Mouse (Mus musculus) stomach, embryonic 15.5 days (tissue): ENCODE results near the gene Fam198b. TPM values are rescaled to one million over a fixed set of nuclear protein-coding genes. Genes with fewer than 3 reads are reported as not detected.

Experiments
- ATAC-seq: fragments of 200-750 bp; cut with Nextera tagmentation; 2 replicates; pipeline ENCODE4 v1.8.0; 2017; ENCODE audit warnings: low read depth, moderate number of reproducible peaks, moderate TSS enrichment; ENCODE audit not compliant: insufficient read depth, low FRiP score
- H3K27ac ChIP-seq: fragments of 300-500 bp; sonication (generic); 2 replicates; pipeline ENCODE4 v1.5.1; 2015; ENCODE audit warnings: mild to moderate bottlenecking, inconsistent platforms
- H3K27me3 ChIP-seq: fragments of 300-500 bp; sonication (generic); replicated peaks from 2 replicates; pipeline ENCODE4 v1.6.1; 2015; ENCODE audit warnings: inconsistent platforms
- H3K36me3 ChIP-seq: fragments of 300-500 bp; sonication (generic); 2 replicates; pipeline ENCODE4 v1.6.1; 2015; ENCODE audit warnings: inconsistent platforms
- H3K4me1 ChIP-seq: fragments of 300-500 bp; sonication (generic); 2 replicates; pipeline ENCODE4 v1.6.1; 2015; ENCODE audit warnings: inconsistent platforms
- H3K4me2 ChIP-seq: fragments of 300-500 bp; sonication (generic); 2 replicates; pipeline ENCODE4 v1.6.1; 2015; ENCODE audit warnings: mild to moderate bottlenecking, inconsistent platforms
- H3K4me3 ChIP-seq: fragments of 300-500 bp; sonication (generic); replicated peaks from 2 replicates; pipeline ENCODE4 v1.5.1; 2015; ENCODE audit warnings: inconsistent platforms
- H3K9ac ChIP-seq: fragments of 300-500 bp; sonication (generic); 2 replicates; pipeline ENCODE4 v1.6.1; 2015; ENCODE audit warnings: inconsistent platforms
- H3K9me3 ChIP-seq: fragments of 300-500 bp; sonication (generic); 2 replicates; pipeline ENCODE4 v1.6.1; 2016; ENCODE audit warnings: inconsistent platforms
- WGBS: fragments of 180-500 bp; shearing (Covaris S2); methylation state at CpG from one replicate; pipeline ENCODE4 v1.1.7; 2015; 5-methylcytosine and 5-hydroxymethylcytosine counted together
- polyA plus RNA-seq: library from polyadenylated mRNA; unstranded; fragments of >200 nt; fragmentation: Nextera tagmentation; extraction: Ambion mirVana; gene quantifications from 2 replicates; pipeline ENCODE4 v1.2.1, GENCODE M21; 2015

Gene Fam198b
- polyA plus RNA-seq, 1 experiment from 2014 or later = 17.0 TPM

DNA sequence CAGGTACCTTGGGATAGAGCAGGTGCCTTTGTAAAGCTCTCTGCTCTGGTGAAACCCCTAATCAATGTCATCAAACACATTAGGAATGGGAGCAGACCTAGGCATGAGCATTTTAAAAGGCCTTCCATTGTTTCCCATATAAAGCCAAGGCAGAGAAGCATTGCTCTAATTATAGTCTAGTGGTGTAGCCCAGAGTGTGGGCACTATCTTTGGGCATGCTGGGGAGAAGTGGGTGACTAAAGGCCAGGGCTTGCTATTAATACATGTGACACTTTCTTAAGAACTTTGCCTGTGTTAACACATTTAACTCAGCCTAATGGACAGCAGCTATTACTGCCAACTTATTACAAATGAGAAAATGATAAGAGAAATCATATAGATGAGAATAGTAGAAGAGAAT lies 106.1 kb downstream of the Fam198b start:
- Histone ChIP-seq H3K9ac (no peak overlapping the region), H3K9me3 (no peaks in the 10 kb centered on the region), H3K4me3 (no peak overlapping the region), H3K4me1 (no peaks in the 10 kb centered on the region), H3K36me3 (no peaks in the 10 kb centered on the region), H3K27me3 (no peaks in the 10 kb centered on the region), H3K4me2 (no peak overlapping the region), H3K27ac (no peak overlapping the region)
- ATAC-seq = no peak

GRCm38 (mm10) chr3:79994029-79994539 lies 109.8 kb downstream of the Fam198b start:
- H3K27ac ChIP-seq = 0 out of 2 replicates have a peak overlapping the region, but pooled peaks have one; percentile 35
- no peaks in the 10 kb centered on the region for H3K27me3 ChIP-seq
- no peaks in the 10 kb centered on the region for H3K9me3 ChIP-seq
- H3K9ac ChIP-seq = no peak overlapping the region
- H3K4me1 ChIP-seq = no peaks in the 10 kb centered on the region
- WGBS = 16% methylated on average over 5 of the region's 5 CpGs
- H3K4me3 ChIP-seq = no peak overlapping the region
- H3K36me3 ChIP-seq = no peaks in the 10 kb centered on the region
- peak; percentile 82 for ATAC-seq
- H3K4me2 ChIP-seq = no peak overlapping the region; the same call in 1 of the 2 replicates

DNA sequence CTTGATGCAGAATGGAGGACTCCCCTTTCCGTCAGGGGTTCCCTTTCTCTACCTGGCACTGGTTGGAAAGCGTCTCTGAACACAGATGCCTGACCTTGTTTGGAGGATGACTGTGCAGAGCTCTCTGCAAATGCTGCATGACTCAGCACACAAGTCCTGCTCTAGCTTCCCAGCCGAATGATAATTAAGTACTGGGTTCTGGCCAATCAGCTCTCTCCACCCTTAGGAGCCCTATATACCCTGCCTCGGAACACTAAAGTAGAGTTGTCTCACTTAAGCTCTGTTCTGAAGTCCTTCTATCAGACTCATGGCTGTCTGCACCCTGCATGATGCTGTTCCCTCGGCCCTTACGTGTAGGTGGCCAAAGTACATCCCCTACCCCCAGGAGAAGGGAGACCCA lies 111.4 kb downstream of the Fam198b start:
- ATAC-seq = peak; percentile 86

More for the DNA sequence above, 111.4 kb downstream of the Fam198b start:
- no peak overlapping the region for H3K27ac ChIP-seq
- H3K4me1 ChIP-seq = no peaks in the 10 kb centered on the region
- H3K4me3 ChIP-seq = no peak overlapping the region
- no peaks in the 10 kb centered on the region for H3K36me3 ChIP-seq
- no peaks in the 10 kb centered on the region for H3K27me3 ChIP-seq
- no peak overlapping the region for H3K4me2 ChIP-seq
- H3K9me3 ChIP-seq = no peaks in the 10 kb centered on the region
- 76% methylated on average over 6 of the region's 6 CpGs for WGBS
- H3K9ac ChIP-seq = no peak overlapping the region

Other genes with a start within 250 kb of the Fam198b start
- not detected in 2 replicates for gene Rxfp1, start 146.7 kb upstream of the Fam198b start, polyA plus RNA-seq
- gene Tmem144, start 31.8 kb upstream of the Fam198b start, polyA plus RNA-seq = 3.6 and 4.4 TPM in 2 replicates